In the genomic region with DNA sequence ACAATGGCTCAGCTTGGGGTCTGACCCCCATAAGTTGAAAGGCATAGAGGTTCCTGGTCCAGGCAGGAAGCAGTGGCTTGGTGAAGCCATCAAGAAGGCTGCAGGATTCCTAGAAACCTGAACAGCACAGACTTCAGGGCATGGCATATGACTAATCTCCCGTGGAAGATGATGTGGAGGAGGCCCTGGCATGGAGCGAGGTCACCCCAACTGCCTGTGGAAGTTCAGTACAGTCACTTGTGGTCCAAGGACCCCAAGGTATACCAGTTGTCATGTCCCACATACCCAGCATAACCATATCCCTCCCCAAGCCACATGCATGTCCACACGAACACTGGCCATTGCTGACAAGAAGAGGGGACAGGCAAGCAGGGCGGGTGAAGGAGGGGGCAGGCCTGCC, we compare ENCODE assay signal across 39 mouse cellular contexts. TPM values are rescaled to one million over a fixed set of nuclear protein-coding genes. Genes with fewer than 3 reads are reported as not detected.
"Had no signal": no experiment of that assay in that cellular context is flagged by ENCODE, and none has a peak within 500 bp of the region (broad histone marks: within the 10 kb centered on the region; RNA-seq: fewer than 3 reads in every experiment).

No protein-coding gene starts in this region.

- H3K9ac ChIP-seq: heart, embryonic 13.5 days; heart, embryonic 15.5 days; hindbrain, embryonic 13.5 days; hindbrain, embryonic 15.5 days; kidney, embryonic 15.5 days; limb, embryonic 13.5 days; limb, embryonic 15.5 days; liver, embryonic 12.5 days; liver, embryonic 14.5 days had no signal

- H3K9me3 ChIP-seq: heart, embryonic 13.5 days; heart, embryonic 15.5 days; hindbrain, embryonic 13.5 days; hindbrain, embryonic 15.5 days; kidney, embryonic 15.5 days; limb, embryonic 13.5 days; limb, embryonic 15.5 days; liver, embryonic 12.5 days had no signal

- H3K27ac ChIP-seq: heart, adult 2 months; heart, embryonic 13.5 days; heart, embryonic 15.5 days; hindbrain, embryonic 13.5 days; hindbrain, embryonic 15.5 days; hindbrain, postnatal 0 days; kidney, embryonic 15.5 days; kidney, postnatal 0 days; limb, embryonic 13.5 days; limb, embryonic 15.5 days; liver, embryonic 12.5 days; liver, embryonic 14.5 days had no signal

- H3K27me3 ChIP-seq: heart, embryonic 15.5 days; hindbrain, embryonic 15.5 days; kidney, embryonic 15.5 days; limb, embryonic 13.5 days; limb, embryonic 15.5 days; liver, embryonic 12.5 days had no signal

- H3K4me3 ChIP-seq: heart, adult 2 months; heart, embryonic 13.5 days; heart, embryonic 15.5 days; hindbrain, embryonic 13.5 days; hindbrain, embryonic 15.5 days; kidney, embryonic 15.5 days; limb, embryonic 13.5 days; limb, embryonic 15.5 days; liver, embryonic 12.5 days had no signal

- H3K36me3 ChIP-seq: heart, embryonic 13.5 days; heart, embryonic 15.5 days; hindbrain, embryonic 13.5 days; hindbrain, embryonic 15.5 days; kidney, embryonic 15.5 days; limb, embryonic 13.5 days; limb, embryonic 15.5 days; liver, embryonic 12.5 days had no signal

- ATAC-seq: hindbrain, postnatal 0 days; intestine, embryonic 16.5 days; liver, embryonic 12.5 days had no signal

- H3K4me1 ChIP-seq: liver, embryonic 12.5 days had no signal

- H3K4me2 ChIP-seq: heart, embryonic 11.5 days; heart, embryonic 13.5 days; heart, embryonic 15.5 days; hindbrain, embryonic 13.5 days; hindbrain, embryonic 15.5 days; kidney, embryonic 15.5 days; limb, embryonic 13.5 days; limb, embryonic 15.5 days; liver, embryonic 12.5 days had no signal

- DNase-seq: gastrocnemius, postnatal 14 days; gastrocnemius, postnatal 36 days; heart, adult 11 months; heart, adult 2 months; heart, postnatal 36 days; kidney, adult 11 months; kidney, adult 8-10 months; kidney, postnatal 14 days; kidney, postnatal 36 days; layer of hippocampus, adult 9-11 months; layer of hippocampus, postnatal 36 days; left cerebral cortex, postnatal 4 days had no signal

RNA-seq across cellular contexts. Expression of a gene that starts 12.5 kb away (rescaled TPM):
- total RNA-seq: gastrocnemius, adult 8-10 months; gastrocnemius, postnatal 14 days; gastrocnemius, postnatal 36 days; heart, adult 2 months; heart, postnatal 14 days; heart, postnatal 36 days; hematopoietic stem cell, adult 5-6 weeks; hindbrain, postnatal 0 days; layer of hippocampus, adult 18-20 months; layer of hippocampus, adult 8-10 months; layer of hippocampus, postnatal 14 days; layer of hippocampus, postnatal 36 days; left cerebral cortex, adult 18-20 months; left cerebral cortex, adult 8-10 months; left cerebral cortex, postnatal 10 days; left cerebral cortex, postnatal 25 days; left cerebral cortex, postnatal 4 days; liver, adult 2 months had no signal
- polyA plus RNA-seq: heart, postnatal 0 days; hindbrain, embryonic 11.5 days; hindbrain, embryonic 13.5 days; hindbrain, embryonic 15.5 days; hindbrain, postnatal 0 days; liver, adult 2 months; liver, embryonic 12.5 days; liver, embryonic 14.5 days; liver, embryonic 16.5 days had no signal
